Mouse (Mus musculus) limb, embryonic 13.5 days (tissue): ENCODE results near the gene Mfsd4b5. TPM values are rescaled to one million over a fixed set of nuclear protein-coding genes. Genes with fewer than 3 reads are reported as not detected.

Source experiments
- ATAC-seq: fragments of 200-750 bp; cut with Nextera tagmentation; 2 replicates; pipeline ENCODE4 v1.8.0; 2017; ENCODE audit warnings: low read depth, moderate number of reproducible peaks, moderate TSS enrichment; ENCODE audit not compliant: low FRiP score
- H3K27ac ChIP-seq: fragments of 300-500 bp; sonication (generic); 2 replicates; pipeline ENCODE4 v1.5.1; 2015; ENCODE audit warnings: inconsistent platforms, mild to moderate bottlenecking, moderate library complexity
- H3K27me3 ChIP-seq: fragments of 300-500 bp; sonication (generic); 2 replicates; pipeline ENCODE4 v1.6.1; 2015; ENCODE audit warnings: mild to moderate bottlenecking, inconsistent platforms
- H3K36me3 ChIP-seq: fragments of 300-500 bp; sonication (generic); 2 replicates; pipeline ENCODE4 v1.6.1; 2015; ENCODE audit warnings: inconsistent platforms, mild to moderate bottlenecking, moderate library complexity
- H3K4me1 ChIP-seq: fragments of 300-500 bp; sonication (generic); 2 replicates; pipeline ENCODE4 v1.6.1; 2015; ENCODE audit warnings: inconsistent platforms
- H3K4me2 ChIP-seq: fragments of 300-500 bp; sonication (generic); replicated peaks from 2 replicates; pipeline ENCODE4 v1.6.1; 2015; ENCODE audit warnings: inconsistent platforms, mild to moderate bottlenecking, moderate library complexity
- H3K4me3 ChIP-seq: fragments of 300-500 bp; sonication (generic); 2 replicates; pipeline ENCODE4 v1.5.1; 2015; ENCODE audit warnings: moderate library complexity, mild to moderate bottlenecking, inconsistent platforms
- H3K9ac ChIP-seq: fragments of 300-500 bp; sonication (generic); 2 replicates; pipeline ENCODE4 v1.6.1; 2015; ENCODE audit warnings: mild to moderate bottlenecking, inconsistent platforms
- H3K9me3 ChIP-seq: fragments of 300-500 bp; sonication (generic); 2 replicates; pipeline ENCODE4 v1.6.1; 2016; ENCODE audit warnings: inconsistent platforms
- WGBS: fragments of 180-500 bp; shearing (Covaris S2); methylation state at CpG from one replicate; pipeline ENCODE4 v1.1.7; 2015; 5-methylcytosine and 5-hydroxymethylcytosine counted together
- polyA plus RNA-seq: library from polyadenylated mRNA; unstranded; fragments of >200 nt; fragmentation: Nextera tagmentation; extraction: Ambion mirVana; gene quantifications from 2 replicates; pipeline ENCODE4 v1.2.1, GENCODE M21; 2015

The Mfsd4b5 gene
- polyA plus RNA-seq = 0.09 TPM in 1 of 2 replicates, not detected in the other

- H3K9me3 ChIP-seq = no peaks in the 10 kb centered on the region
- H3K36me3 ChIP-seq = no peaks in the 10 kb centered on the region
- H3K4me2 ChIP-seq = no peak within 1 kb of the TSS
- H3K4me3 ChIP-seq = no peak within 1 kb of the TSS
- 87% methylated on average over 12 of the region's 12 CpGs for WGBS
- no peak within 1 kb of the TSS for H3K9ac ChIP-seq
- H3K27ac ChIP-seq = no peak within 1 kb of the TSS
- no peaks in the 10 kb centered on the region for H3K4me1 ChIP-seq
- no peaks in the 10 kb centered on the region for H3K27me3 ChIP-seq
- no peak for ATAC-seq
Observed at GRCm38 (mm10) chr10:39986466-39986865, at the start of gene Mfsd4b5. Mfsd4b5 (minus strand) TSS chr10:39986646.

- H3K9ac ChIP-seq = no peak overlapping the region
- H3K4me3 ChIP-seq = no peak overlapping the region
- no peak overlapping the region for H3K27ac ChIP-seq
- H3K9me3 ChIP-seq = no peaks in the 10 kb centered on the region
- H3K4me1 ChIP-seq = no peaks in the 10 kb centered on the region
- H3K4me2 ChIP-seq = no peak overlapping the region
- no peaks in the 10 kb centered on the region for H3K36me3 ChIP-seq
- WGBS = 95% methylated on average over 6 of the region's 6 CpGs
- no peak for ATAC-seq
- H3K27me3 ChIP-seq = 0 out of 2 replicates have a peak, but pooled peaks cover 3% of the 10 kb centered on the region
Observed at GRCm38 (mm10) chr10:40034956-40035355, 48.5 kb upstream of the Mfsd4b5 start.

- no peak overlapping the region for H3K9ac ChIP-seq
- no peak for ATAC-seq
- no peaks in the 10 kb centered on the region for H3K36me3 ChIP-seq
- no peak overlapping the region for H3K4me3 ChIP-seq
- H3K4me2 ChIP-seq = no peak overlapping the region
- WGBS = 82% methylated on average over 2 of the region's 2 CpGs
- H3K4me1 ChIP-seq = no peaks in the 10 kb centered on the region
- H3K9me3 ChIP-seq = no peaks in the 10 kb centered on the region
- no peak overlapping the region for H3K27ac ChIP-seq
- H3K27me3 ChIP-seq = 0 out of 2 replicates have a peak, but pooled peaks cover 3% of the 10 kb centered on the region
Observed at GRCm38 (mm10) chr10:40032897-40033296, 46.5 kb upstream of the Mfsd4b5 start.

GRCm38 (mm10) chr10:40030716-40031115, 44.3 kb upstream of the Mfsd4b5 start:
- H3K4me3 ChIP-seq = no peak overlapping the region
- peaks cover 7% of the 10 kb centered on the region; the same call in 1 of the 2 replicates for H3K9me3 ChIP-seq
- WGBS = 90% methylated on average over 6 of the region's 6 CpGs
- H3K27ac ChIP-seq = no peak overlapping the region
- H3K4me2 ChIP-seq = no peak overlapping the region
- no peaks in the 10 kb centered on the region for H3K36me3 ChIP-seq
- no peaks in the 10 kb centered on the region for H3K4me1 ChIP-seq
- no peak for ATAC-seq
- no peak overlapping the region for H3K9ac ChIP-seq
- H3K27me3 ChIP-seq = 0 out of 2 replicates have a peak, but pooled peaks cover 3% of the 10 kb centered on the region

GRCm38 (mm10) chr10:40029610-40030009, 43.2 kb upstream of the Mfsd4b5 start:
- ATAC-seq = no peak

GRCm38 (mm10) chr10:40028091-40028490, 41.6 kb upstream of the Mfsd4b5 start:
- 86% methylated on average over 8 of the region's 8 CpGs for WGBS
- Histone ChIP-seq H3K36me3 (no peaks in the 10 kb centered on the region), H3K4me3 (no peak overlapping the region), H3K9me3 (peaks cover 7% of the 10 kb centered on the region; the same call in 1 of the 2 replicates), H3K9ac (no peak overlapping the region), H3K27ac (no peak overlapping the region), H3K4me1 (peaks cover 12% of the 10 kb centered on the region), H3K4me2 (no peak overlapping the region), H3K27me3 (0 out of 2 replicates have a peak, but pooled peaks cover 3% of the 10 kb centered on the region)
- ATAC-seq = no peak

More at GRCm38 (mm10) chr10:40029610-40030009, 43.2 kb upstream of the Mfsd4b5 start:
- Histone ChIP-seq H3K27ac (no peak overlapping the region), H3K9me3 (peaks cover 7% of the 10 kb centered on the region; the same call in 1 of the 2 replicates), H3K27me3 (0 out of 2 replicates have a peak, but pooled peaks cover 3% of the 10 kb centered on the region), H3K4me1 (peaks cover 5% of the 10 kb centered on the region), H3K4me2 (no peak overlapping the region), H3K36me3 (no peaks in the 10 kb centered on the region), H3K9ac (no peak overlapping the region), H3K4me3 (no peak overlapping the region)
- WGBS = 79% methylated on average over 2 of the region's 2 CpGs

- Histone ChIP-seq H3K27me3 (0 out of 2 replicates have a peak, but pooled peaks cover 3% of the 10 kb centered on the region), H3K4me1 (peaks cover 12% of the 10 kb centered on the region), H3K9ac (no peak overlapping the region), H3K4me2 (no peak overlapping the region), H3K4me3 (no peak overlapping the region), H3K9me3 (peaks cover 7% of the 10 kb centered on the region; the same call in 1 of the 2 replicates), H3K36me3 (no peaks in the 10 kb centered on the region), H3K27ac (no peak overlapping the region)
- WGBS = 96% methylated on average over 5 of the region's 5 CpGs
- no peak for ATAC-seq
Observed at GRCm38 (mm10) chr10:40026546-40026945, 40.1 kb upstream of the Mfsd4b5 start.

- 41% methylated on average over 8 of the region's 8 CpGs for WGBS
- Histone ChIP-seq H3K27ac (peak overlapping the region; percentile 63; the same call in 1 of the 2 replicates), H3K27me3 (no peaks in the 10 kb centered on the region), H3K4me3 (peak overlapping the region; percentile 67), H3K4me1 (peaks cover 12% of the 10 kb centered on the region), H3K36me3 (no peaks in the 10 kb centered on the region), H3K9me3 (peaks cover 7% of the 10 kb centered on the region; the same call in 1 of the 2 replicates), H3K9ac (no peak overlapping the region), H3K4me2 (peak overlapping the region; percentile 89)
- no peak; the same call in 1 of the 2 replicates for ATAC-seq
Observed at GRCm38 (mm10) chr10:40025560-40025959, 39.1 kb upstream of the Mfsd4b5 start.

GRCm38 (mm10) chr10:40024554-40025428, 38.3 kb upstream of the Mfsd4b5 start, which contains the start of gene Mfsd4b1:
Mfsd4b1 (minus strand) TSS chr10:40025268.
- under 1% methylated on average over 46 of the region's 46 CpGs for WGBS
- H3K27me3 ChIP-seq = no peaks in the 10 kb centered on the region
- peak within 1 kb of the TSS; percentile 67 for H3K4me3 ChIP-seq
- H3K4me2 ChIP-seq = peak within 1 kb of the TSS; percentile 89
- H3K36me3 ChIP-seq = no peaks in the 10 kb centered on the region
- H3K4me1 ChIP-seq = peaks cover 12% of the 10 kb centered on the region
- ATAC-seq = peak; percentile 96
- peaks cover 7% of the 10 kb centered on the region; the same call in 1 of the 2 replicates for H3K9me3 ChIP-seq
- peak within 1 kb of the TSS; percentile 63; the same call in 1 of the 2 replicates for H3K27ac ChIP-seq
- peak within 1 kb of the TSS; percentile 65 for H3K9ac ChIP-seq

- Histone ChIP-seq H3K4me3 (no peak overlapping the region), H3K4me2 (no peak overlapping the region), H3K27me3 (no peaks in the 10 kb centered on the region), H3K9ac (no peak overlapping the region), H3K27ac (no peak overlapping the region), H3K36me3 (no peaks in the 10 kb centered on the region), H3K9me3 (no peaks in the 10 kb centered on the region), H3K4me1 (peaks cover 9% of the 10 kb centered on the region)
- WGBS = 35% methylated on average over 2 of the region's 2 CpGs
- no peak for ATAC-seq
Observed at GRCm38 (mm10) chr10:40020401-40020800, 34.0 kb upstream of the Mfsd4b5 start.

- ATAC-seq = no peak
- no peaks in the 10 kb centered on the region for H3K36me3 ChIP-seq
- no peak overlapping the region for H3K4me3 ChIP-seq
- H3K27ac ChIP-seq = no peak overlapping the region
- H3K4me1 ChIP-seq = peaks cover 5% of the 10 kb centered on the region; the same call in 1 of the 2 replicates
- H3K4me2 ChIP-seq = no peak overlapping the region
- H3K9ac ChIP-seq = no peak overlapping the region
- 77% methylated on average over 3 of the region's 3 CpGs for WGBS
- H3K27me3 ChIP-seq = no peaks in the 10 kb centered on the region
- no peaks in the 10 kb centered on the region for H3K9me3 ChIP-seq
Observed at GRCm38 (mm10) chr10:40019492-40019891, 33.0 kb upstream of the Mfsd4b5 start.

GRCm38 (mm10) chr10:40018261-40018860, 31.9 kb upstream of the Mfsd4b5 start:
- Histone ChIP-seq H3K27me3 (no peaks in the 10 kb centered on the region), H3K4me2 (no peak overlapping the region), H3K27ac (no peak overlapping the region), H3K4me3 (no peak overlapping the region), H3K9me3 (no peaks in the 10 kb centered on the region), H3K4me1 (no peaks in the 10 kb centered on the region), H3K36me3 (no peaks in the 10 kb centered on the region), H3K9ac (no peak overlapping the region)
- ATAC-seq = no peak
- 79% methylated on average over 5 of the region's 5 CpGs for WGBS
